Mouse (Mus musculus): ENCODE results near the gene Gm17387.
A peak's percentile ranks its signal among the peaks of the same experiment; 100 is the strongest.

The Gm17387 gene

DNA sequence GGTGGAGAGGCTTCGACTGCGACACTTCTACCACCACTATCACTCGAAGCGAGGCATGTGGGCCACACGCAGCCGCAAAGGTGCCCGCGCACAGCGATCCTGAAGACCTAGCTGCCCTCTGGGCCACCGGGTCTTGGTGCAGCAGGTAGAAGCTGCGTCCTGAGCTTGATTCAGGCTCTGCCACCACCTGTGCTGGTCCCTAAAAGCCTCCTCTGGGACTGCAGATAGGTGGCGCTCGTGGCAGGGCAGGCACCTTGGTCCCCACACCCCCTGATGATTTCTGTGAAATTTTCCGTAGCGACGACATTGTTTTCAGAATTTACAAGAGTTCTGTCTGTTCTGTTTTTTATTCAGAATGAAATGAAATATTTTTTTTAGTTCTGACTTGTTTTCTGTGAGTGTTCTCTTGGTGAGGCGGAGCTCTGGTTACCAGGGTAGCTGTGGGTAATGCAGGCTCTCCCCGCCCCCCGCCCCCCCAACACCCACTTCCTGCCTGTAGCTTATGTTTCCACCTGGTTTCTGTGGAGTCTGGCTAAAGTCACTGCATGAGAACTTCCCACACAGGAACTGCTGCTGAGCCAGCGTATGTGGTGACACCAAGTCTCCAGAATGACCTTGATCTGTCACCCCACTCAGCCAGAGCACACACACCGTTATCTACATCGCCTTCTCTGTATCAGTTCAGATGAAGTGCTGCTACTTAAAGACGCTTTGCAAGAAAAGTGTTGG is 43.2 kb downstream of the Gm17387 start:
- peak; percentile 94 for DNase-seq (ENCODE audit: low read depth, low spot score)

GRCm38 (mm10) chr7:141073782-141074181 is 44.9 kb downstream of the Gm17387 start:
- DNase-seq (ENCODE audit: low read depth, low spot score): no peak

- no peak for DNase-seq (ENCODE audit: low read depth, low spot score)
Measured at GRCm38 (mm10) chr7:141077841-141078240, 48.9 kb downstream of the Gm17387 start, which contains the start of gene Pkp3. Pkp3 (plus strand) TSS chr7:141078218.

DNA sequence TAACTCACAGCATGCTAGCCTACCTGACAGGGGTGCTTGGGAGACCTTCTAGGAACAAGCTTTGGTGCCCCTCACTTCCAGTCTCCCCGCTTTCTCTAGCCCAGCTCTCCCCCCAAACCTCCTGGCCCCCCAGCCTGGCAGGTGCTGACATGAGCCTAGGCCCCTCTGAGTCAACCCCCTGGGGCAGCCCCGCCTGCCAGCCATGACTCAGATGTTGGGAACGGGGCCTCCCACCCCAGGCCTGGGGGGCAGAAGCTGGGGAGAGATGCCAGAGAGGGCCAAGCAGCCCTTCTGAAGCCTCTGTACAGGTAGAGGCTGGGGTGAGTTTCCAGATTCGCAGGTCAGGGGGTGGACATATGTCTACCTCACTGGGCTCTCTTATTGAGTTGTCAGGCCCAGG is 49.9 kb downstream of the Gm17387 start:
- DNase-seq (ENCODE audit: low read depth, low spot score): no peak
